Mouse (Mus musculus) heart, postnatal 0 days (tissue): ENCODE measurements at regions not wholly inside any gene's neighbourhood (a gene's known extent, or its start where the extent isn't known, plus 50 kb on each side); places are given as distances from the start of the nearest gene placed in this dataset.

Experiments used
- ATAC-seq: fragments of 200-750 bp; cut with Nextera tagmentation; 2 replicates; pipeline ENCODE4 v1.8.0; 2017; ENCODE audit warnings: low read depth, moderate number of reproducible peaks, moderate library complexity; ENCODE audit not compliant: insufficient read depth
- DNase-seq: peaks from one replicate; pipeline ENCODE4 v3.0.0-alpha.2; 2016; ENCODE audit warnings: low spot score
- H3K27ac ChIP-seq: fragments of 300-500 bp; sonication (generic); 2 replicates; pipeline ENCODE4 v1.5.1; 2014; ENCODE audit warnings: low read depth, mild to moderate bottlenecking
- H3K27me3 ChIP-seq: fragments of 300-500 bp; sonication (generic); 2 replicates; pipeline ENCODE4 v1.6.1; 2014; ENCODE audit warnings: low read length, mixed read lengths; ENCODE audit not compliant: control insufficient read depth, insufficient read depth
- H3K36me3 ChIP-seq: fragments of 300-500 bp; sonication (generic); replicated peaks from 2 replicates; pipeline ENCODE4 v1.6.1; 2014; ENCODE audit warnings: low read length, mixed read lengths; ENCODE audit not compliant: control insufficient read depth, insufficient read depth
- H3K4me1 ChIP-seq: fragments of 300-500 bp; sonication (generic); 2 replicates; pipeline ENCODE4 v1.6.1; 2014; ENCODE audit warnings: antibody characterized with exemption; ENCODE audit not compliant: control insufficient read depth, insufficient read depth
- H3K4me2 ChIP-seq: fragments of 300-500 bp; sonication (generic); 2 replicates; pipeline ENCODE4 v1.6.1; 2014; ENCODE audit warnings: low read depth, mild to moderate bottlenecking, low read length, moderate library complexity
- H3K4me3 ChIP-seq: fragments of 300-500 bp; sonication (generic); 2 replicates; pipeline ENCODE4 v1.5.1; 2014; ENCODE audit warnings: low read depth, low read length
- H3K9ac ChIP-seq: fragments of 300-500 bp; sonication (generic); replicated peaks from 2 replicates; pipeline ENCODE4 v1.6.1; 2014; ENCODE audit warnings: low read depth, low read length, mixed read lengths
- H3K9me3 ChIP-seq: fragments of 300-500 bp; sonication (generic); replicated peaks from 2 replicates; pipeline ENCODE4 v1.6.1; 2016; ENCODE audit warnings: low read length; ENCODE audit not compliant: control insufficient read depth
- CTCF ChIP-seq: IDR thresholded peaks from 2 replicates; pipeline ENCODE4 v1.5.1; 2016; ENCODE audit warnings: antibody characterized with exemption, control low read depth, low read depth
- EP300 ChIP-seq: IDR thresholded peaks from 2 replicates; pipeline ENCODE4 v1.6.1; 2016; ENCODE audit warnings: antibody characterized with exemption, low read depth
- WGBS: fragments of 180-500 bp; shearing (Covaris S2); extraction: QIAGEN DNeasy Blood & Tissue Kit; methylation state at CpG from one replicate; pipeline ENCODE4 v1.1.7; 2014; 5-methylcytosine and 5-hydroxymethylcytosine counted together

- no peak for DNase-seq
- no peak for ATAC-seq
- H3K36me3 ChIP-seq, result no peaks in the 10 kb centered on the region
- H3K9ac ChIP-seq, result no peak overlapping the region
- WGBS, result 30% methylated on average over 2 of the region's 2 CpGs
- no peak overlapping the region for H3K27ac ChIP-seq
- TF ChIP-seq CTCF, result no peak
- no peak for TF ChIP-seq EP300
- no peaks in the 10 kb centered on the region for H3K27me3 ChIP-seq
- H3K9me3 ChIP-seq, result no peaks in the 10 kb centered on the region
- H3K4me1 ChIP-seq, result no peaks in the 10 kb centered on the region
- H3K4me3 ChIP-seq, result no peak overlapping the region
- no peak overlapping the region for H3K4me2 ChIP-seq
Measured at GRCm38 (mm10) chr11:82568219-82568676, 179.5 kb downstream of the Tmem132e start.

- Histone ChIP-seq H3K27ac (no peak overlapping the region), H3K27me3 (no peaks in the 10 kb centered on the region), H3K9ac (no peak overlapping the region), H3K4me1 (no peaks in the 10 kb centered on the region), H3K36me3 (no peaks in the 10 kb centered on the region), H3K4me2 (no peak overlapping the region), H3K4me3 (no peak overlapping the region), H3K9me3 (no peaks in the 10 kb centered on the region)
- no peak for TF ChIP-seq EP300
- TF ChIP-seq CTCF, result no peak
- WGBS, result 58% methylated on average over 9 of the region's 9 CpGs
- DNase-seq, result no peak
- no peak for ATAC-seq
Measured at GRCm38 (mm10) chr11:82567014-82567685, 178.4 kb downstream of the Tmem132e start.

GRCm38 (mm10) chr11:82566092-82566491, 177.4 kb downstream of the Tmem132e start:
- no peaks in the 10 kb centered on the region for H3K4me1 ChIP-seq
- H3K27me3 ChIP-seq, result no peaks in the 10 kb centered on the region
- no peaks in the 10 kb centered on the region for H3K36me3 ChIP-seq
- no peak overlapping the region for H3K27ac ChIP-seq
- no peak overlapping the region for H3K4me2 ChIP-seq
- no peak for DNase-seq
- ATAC-seq, result no peak
- H3K9ac ChIP-seq, result no peak overlapping the region
- no peaks in the 10 kb centered on the region for H3K9me3 ChIP-seq
- H3K4me3 ChIP-seq, result no peak overlapping the region
- 50% methylated on average over 4 of the region's 4 CpGs for WGBS
- TF ChIP-seq CTCF (no peak), EP300 (no peak)

GRCm38 (mm10) chr11:82564181-82564580, 175.5 kb downstream of the Tmem132e start:
- no peak overlapping the region for H3K9ac ChIP-seq
- H3K4me1 ChIP-seq, result no peaks in the 10 kb centered on the region
- H3K9me3 ChIP-seq, result no peaks in the 10 kb centered on the region
- no peak for TF ChIP-seq CTCF
- TF ChIP-seq EP300, result no peak
- ATAC-seq, result no peak
- H3K4me2 ChIP-seq, result no peak overlapping the region
- H3K4me3 ChIP-seq, result no peak overlapping the region
- WGBS, result 72% methylated on average over 10 of the region's 10 CpGs
- no peak for DNase-seq
- no peak overlapping the region for H3K27ac ChIP-seq
- no peaks in the 10 kb centered on the region for H3K27me3 ChIP-seq
- H3K36me3 ChIP-seq, result no peaks in the 10 kb centered on the region

GRCm38 (mm10) chr11:82542028-82542427, 153.3 kb downstream of the Tmem132e start:
- Histone ChIP-seq H3K9ac (no peak overlapping the region), H3K4me2 (no peak overlapping the region), H3K27me3 (no peaks in the 10 kb centered on the region), H3K36me3 (no peaks in the 10 kb centered on the region), H3K27ac (no peak overlapping the region), H3K4me3 (no peak overlapping the region), H3K9me3 (no peaks in the 10 kb centered on the region), H3K4me1 (no peaks in the 10 kb centered on the region)
- WGBS, result 91% methylated on average over 3 of the region's 3 CpGs
- no peak for ATAC-seq
- no peak for TF ChIP-seq EP300
- TF ChIP-seq CTCF, result no peak
- no peak for DNase-seq

- no peaks in the 10 kb centered on the region for H3K27me3 ChIP-seq
- H3K4me2 ChIP-seq, result no peak overlapping the region
- ATAC-seq, result no peak
- no peak overlapping the region for H3K9ac ChIP-seq
- H3K4me1 ChIP-seq, result no peaks in the 10 kb centered on the region
- no peak overlapping the region for H3K27ac ChIP-seq
- no peaks in the 10 kb centered on the region for H3K36me3 ChIP-seq
- H3K4me3 ChIP-seq, result no peak overlapping the region
- WGBS, result 73% methylated on average over 7 of the region's 7 CpGs
- no peak for DNase-seq
- TF ChIP-seq EP300 (no peak), CTCF (no peak)
- H3K9me3 ChIP-seq, result no peaks in the 10 kb centered on the region
Measured at GRCm38 (mm10) chr11:82541376-82541775, 152.7 kb downstream of the Tmem132e start.
